ENCODE assay signal across 12 mouse cellular contexts in genomic region chr15:83304804-83305191, GRCm38 (mm10). TPM values are rescaled to one million over a fixed set of nuclear protein-coding genes. Genes with fewer than 3 reads are reported as not detected.
A peak's percentile ranks its signal among the peaks of the same experiment; 100 is the strongest.
DNase-seq lines count a peak whose midpoint lies in the region; ATAC-seq and TF ChIP-seq lines count a peak whose summit lies in the region.
"Had no signal": no experiment of that assay in that cellular context is flagged by ENCODE, and none has a peak within 500 bp of the region (broad histone marks: within the 10 kb centered on the region; RNA-seq: fewer than 3 reads in every experiment).

No protein-coding gene starts in this region.

- TF ChIP-seq EP300 in heart, postnatal 0 days (IDR thresholded peaks at IDR 0.05; ENCODE audit: low read depth), result no peak

- intact Hi-C loops in heart, postnatal 36 days (cut with DNase I), result loop anchor here (5.0 kb wide), 1 partner anchor 132 kb away; the partner anchor contains the start of gene Cyb5r3

- no peak overlapping the region for H3K4me3 ChIP-seq in heart, postnatal 0 days (ENCODE audit: low read depth, low read length)
- H3K4me3 ChIP-seq in liver, embryonic 15.5 days (replicated peaks), result no peak overlapping the region
- no peak overlapping the region for H3K4me3 ChIP-seq in brown adipose tissue, adult 24 weeks (ENCODE audit: insufficient read depth, low read depth, low read length)
- H3K4me3 ChIP-seq in intestine, embryonic 16.5 days (ENCODE audit: low read length), result no peak overlapping the region

- H3K9ac ChIP-seq in heart, postnatal 0 days (replicated peaks; ENCODE audit: low read depth, low read length), result no peak overlapping the region
- no peak overlapping the region for H3K9ac ChIP-seq in liver, embryonic 15.5 days
- 0 out of 2 replicates have a peak overlapping the region, but pooled peaks have one; percentile 30 for H3K9ac ChIP-seq in intestine, embryonic 16.5 days (ENCODE audit: low read depth, low read length)

- 87% methylated on average over 9 of the region's 9 CpGs for WGBS in heart, postnatal 0 days
- 84% methylated on average over 9 of the region's 9 CpGs for WGBS in liver, embryonic 15.5 days (ENCODE audit: insufficient replicate concordance)
- 92% methylated on average over 9 of the region's 9 CpGs for WGBS in intestine, embryonic 16.5 days

- no peak for DNase-seq in heart, postnatal 0 days (ENCODE audit: low spot score)
- no peak for DNase-seq in heart, postnatal 36 days
- no peak for DNase-seq in liver
- no peak for DNase-seq in thymus, postnatal 36 days
- DNase-seq in adrenal gland, adult 2 months, result no peak

- peaks cover 54% of the 10 kb centered on the region for H3K36me3 ChIP-seq in heart, postnatal 0 days (replicated peaks; ENCODE audit: control insufficient read depth, insufficient read depth, low read length)
- peaks cover 34% of the 10 kb centered on the region for H3K36me3 ChIP-seq in liver, embryonic 15.5 days (replicated peaks)
- peaks cover 22% of the 10 kb centered on the region for H3K36me3 ChIP-seq in intestine, embryonic 16.5 days (ENCODE audit: control insufficient read depth, insufficient read depth, low read length)

- no peak for ATAC-seq in heart, postnatal 0 days (ENCODE audit: insufficient read depth, low read depth)
- no peak for ATAC-seq in liver, embryonic 15.5 days (ENCODE audit: insufficient read depth)
- ATAC-seq in intestine, embryonic 16.5 days, result 0 out of 2 replicates have a peak, but pooled peaks have one; percentile 5
- ATAC-seq: CD4-positive, CD25-positive, alpha-beta regulatory T cell, adult 4 months; Patski had no signal

- H3K4me2 ChIP-seq in heart, postnatal 0 days (ENCODE audit: low read depth, low read length), result no peak overlapping the region
- H3K4me2 ChIP-seq in liver, embryonic 15.5 days, result no peak overlapping the region
- H3K4me2 ChIP-seq in intestine, embryonic 16.5 days (ENCODE audit: low read depth, low read length), result no peak overlapping the region

- H3K9me3 ChIP-seq in heart, postnatal 0 days (replicated peaks; ENCODE audit: control insufficient read depth, low read length), result no peaks in the 10 kb centered on the region
- H3K9me3 ChIP-seq in liver, embryonic 15.5 days (replicated peaks), result no peaks in the 10 kb centered on the region
- no peaks in the 10 kb centered on the region for H3K9me3 ChIP-seq in intestine, embryonic 16.5 days (ENCODE audit: control insufficient read depth, low read length)

- H3K27ac ChIP-seq in heart, postnatal 0 days (ENCODE audit: low read depth), result peak overlapping the region; percentile 56
- H3K27ac ChIP-seq in liver, embryonic 15.5 days (replicated peaks), result peak overlapping the region; percentile 35; the same call in 1 of the 2 replicates
- H3K27ac ChIP-seq in brown adipose tissue, adult 24 weeks (replicated peaks; ENCODE audit: low read depth, low read length), result peak overlapping the region; percentile 55
- H3K27ac ChIP-seq in intestine, embryonic 16.5 days (ENCODE audit: low read length), result peak overlapping the region; percentile 82

- no peak for TF ChIP-seq CTCF in heart, postnatal 0 days (IDR thresholded peaks at IDR 0.05; ENCODE audit: low read depth)

- H3K27me3 ChIP-seq in heart, postnatal 0 days (ENCODE audit: control insufficient read depth, insufficient read depth, low read length), result no peaks in the 10 kb centered on the region
- H3K27me3 ChIP-seq in liver, embryonic 15.5 days, result no peaks in the 10 kb centered on the region
- no peaks in the 10 kb centered on the region for H3K27me3 ChIP-seq in intestine, embryonic 16.5 days (replicated peaks; ENCODE audit: control insufficient read depth, insufficient read depth, low read length)
- H3K27me3 ChIP-seq: Patski had no signal

- peaks cover 9% of the 10 kb centered on the region; the same call in 1 of the 2 replicates for H3K4me1 ChIP-seq in heart, postnatal 0 days (ENCODE audit: control insufficient read depth, insufficient read depth)
- peaks cover 51% of the 10 kb centered on the region for H3K4me1 ChIP-seq in liver, embryonic 15.5 days (replicated peaks)
- peaks cover 33% of the 10 kb centered on the region for H3K4me1 ChIP-seq in brown adipose tissue, adult 24 weeks (ENCODE audit: control insufficient read depth, insufficient read depth, insufficient read length, low read length)
- H3K4me1 ChIP-seq in intestine, embryonic 16.5 days (ENCODE audit: control insufficient read depth, insufficient read depth, low read length), result peaks cover 21% of the 10 kb centered on the region

RNA-seq across cellular contexts. Expression of gene Arfgap3, which starts 45.2 kb away (rescaled TPM):
- total RNA-seq in heart, postnatal 0 days (2014; rRNA removed; ENCODE audit: low replicate concordance), result 86.9 and 112 TPM in 2 replicates
- polyA plus RNA-seq in heart, postnatal 0 days (2015; fragmentation: Nextera tagmentation; extraction: Ambion mirVana), result 22.4 and 25.4 TPM in 2 replicates
- total RNA-seq in heart, postnatal 36 days (2021), result 10 to 100 TPM; 11.0 to 12.2 TPM
- polyA plus RNA-seq in liver, embryonic 15.5 days (2015; fragmentation: Nextera tagmentation; extraction: Ambion mirVana), result 15.4 TPM in 2 replicates
- polyA plus RNA-seq in brown adipose tissue, adult 24 weeks (2012; ENCODE audit: insufficient read depth, insufficient read length, missing spikeins), result 6.4 and 12.2 TPM in 2 replicates
- polyA plus RNA-seq in intestine, embryonic 16.5 days (2015; fragmentation: Nextera tagmentation; extraction: Ambion mirVana), result 77.9 and 86.6 TPM in 2 replicates
- total RNA-seq in adrenal gland, adult 2 months (2021), result 10 to 100 TPM; 23.6 to 32.4 TPM
- polyA plus RNA-seq in adrenal gland, adult 2 months (2012; rRNA removed), result 13.0 and 14.7 TPM in 2 replicates

RNA-seq across cellular contexts. Expression of gene A4galt, which starts 53.2 kb away (rescaled TPM):
- total RNA-seq in heart, postnatal 0 days (2014; rRNA removed; ENCODE audit: low replicate concordance), result 3.0 and 3.2 TPM in 2 replicates
- polyA plus RNA-seq in heart, postnatal 0 days (2015; fragmentation: Nextera tagmentation; extraction: Ambion mirVana), result 1.6 and 2.0 TPM in 2 replicates
- total RNA-seq in heart, postnatal 36 days (2021), result 1 to 10 TPM; 3.4 to 8.3 TPM
- polyA plus RNA-seq in liver, embryonic 15.5 days (2015; fragmentation: Nextera tagmentation; extraction: Ambion mirVana), result 0.13 TPM in 1 of 2 replicates, not detected in the other
- 2.9 TPM in 2 replicates for polyA plus RNA-seq in brown adipose tissue, adult 24 weeks (2012; ENCODE audit: insufficient read depth, insufficient read length, missing spikeins)
- polyA plus RNA-seq in intestine, embryonic 16.5 days (2015; fragmentation: Nextera tagmentation; extraction: Ambion mirVana), result 3.9 and 4.2 TPM in 2 replicates
- 10 to 100 TPM in 1 of 2 experiments, 1 to 10 TPM in 1; 8.3 to 14.2 TPM for total RNA-seq in adrenal gland, adult 2 months (2021)
- 8.8 and 22.2 TPM in 2 replicates for polyA plus RNA-seq in adrenal gland, adult 2 months (2012; rRNA removed)
- total RNA-seq: granulocyte monocyte progenitor cell, adult 5-6 weeks had no signal
- polyA plus RNA-seq: CD4-positive, CD25-positive, alpha-beta regulatory T cell, adult 4 months; limb, embryonic 11.5 days had no signal
